Mouse (Mus musculus) midbrain, embryonic 15.5 days (tissue): ENCODE data around the gene Plcb1. TPM values are rescaled to one million over a fixed set of nuclear protein-coding genes. Genes with fewer than 3 reads are reported as not detected.

Experiments
- ATAC-seq: fragments of 200-750 bp; cut with Nextera tagmentation; replicated peaks from 2 replicates; pipeline ENCODE4 v1.8.0; 2017; ENCODE audit warnings: moderate TSS enrichment
- H3K27ac ChIP-seq: fragments of 300-500 bp; sonication (generic); 2 replicates; pipeline ENCODE4 v1.5.1; 2015; ENCODE audit warnings: mild to moderate bottlenecking, inconsistent platforms
- H3K27me3 ChIP-seq: fragments of 300-500 bp; sonication (generic); replicated peaks from 2 replicates; pipeline ENCODE4 v1.6.1; 2015; ENCODE audit warnings: inconsistent platforms
- H3K36me3 ChIP-seq: fragments of 300-500 bp; sonication (generic); replicated peaks from 2 replicates; pipeline ENCODE4 v1.6.1; 2015; ENCODE audit warnings: inconsistent platforms
- H3K4me1 ChIP-seq: fragments of 300-500 bp; sonication (generic); 2 replicates; pipeline ENCODE4 v1.6.1; 2015; ENCODE audit warnings: inconsistent platforms
- H3K4me2 ChIP-seq: fragments of 300-500 bp; sonication (generic); 2 replicates; pipeline ENCODE4 v1.6.1; 2015; ENCODE audit warnings: inconsistent platforms, mild to moderate bottlenecking, moderate library complexity
- H3K4me3 ChIP-seq: fragments of 300-500 bp; sonication (generic); 2 replicates; pipeline ENCODE4 v1.5.1; 2015; ENCODE audit warnings: mild to moderate bottlenecking, inconsistent platforms
- H3K9ac ChIP-seq: fragments of 300-500 bp; sonication (generic); 2 replicates; pipeline ENCODE4 v1.6.1; 2015; ENCODE audit warnings: mild to moderate bottlenecking, inconsistent platforms
- H3K9me3 ChIP-seq: fragments of 300-500 bp; sonication (generic); 2 replicates; pipeline ENCODE4 v1.6.1; 2016; ENCODE audit warnings: inconsistent platforms
- WGBS: fragments of 180-500 bp; shearing (Covaris S2); methylation state at CpG from one replicate; pipeline ENCODE4 v1.1.7; 2015; ENCODE audit warnings: mixed read lengths; 5-methylcytosine and 5-hydroxymethylcytosine counted together
- polyA plus RNA-seq: library from polyadenylated mRNA; unstranded; fragments of >200 nt; fragmentation: Nextera tagmentation; extraction: Ambion mirVana; gene quantifications from 2 replicates; pipeline ENCODE4 v1.2.1, GENCODE M21; 2015

The Plcb1 gene
- polyA plus RNA-seq, 1 experiment from 2014 or later: 38.0 TPM

GRCm38 (mm10) chr2:135202390-135202789 is 416.5 kb downstream of the Plcb1 start:
- Histone ChIP-seq H3K4me1 (no peaks in the 10 kb centered on the region), H3K9me3 (no peaks in the 10 kb centered on the region), H3K4me3 (no peak overlapping the region), H3K27me3 (no peaks in the 10 kb centered on the region), H3K9ac (no peak overlapping the region), H3K4me2 (no peak overlapping the region), H3K36me3 (no peaks in the 10 kb centered on the region), H3K27ac (no peak overlapping the region)
- WGBS: 81% methylated on average over 4 of the region's 4 CpGs
- no peak for ATAC-seq

GRCm38 (mm10) chr2:135204141-135205120 is 418.6 kb downstream of the Plcb1 start:
- H3K9me3 ChIP-seq: no peaks in the 10 kb centered on the region
- no peaks in the 10 kb centered on the region for H3K4me1 ChIP-seq
- no peak for ATAC-seq
- no peak overlapping the region for H3K27ac ChIP-seq
- no peak overlapping the region for H3K4me3 ChIP-seq
- no peaks in the 10 kb centered on the region for H3K27me3 ChIP-seq
- H3K36me3 ChIP-seq: no peaks in the 10 kb centered on the region
- 76% methylated on average over 11 of the region's 11 CpGs for WGBS
- H3K9ac ChIP-seq: no peak overlapping the region
- no peak overlapping the region for H3K4me2 ChIP-seq

GRCm38 (mm10) chr2:135208890-135209289 is 423.0 kb downstream of the Plcb1 start:
- 95% methylated on average over 1 of the region's 1 CpGs for WGBS
- Histone ChIP-seq H3K4me3 (no peak overlapping the region), H3K4me2 (no peak overlapping the region), H3K9ac (no peak overlapping the region), H3K27me3 (no peaks in the 10 kb centered on the region), H3K9me3 (no peaks in the 10 kb centered on the region), H3K4me1 (no peaks in the 10 kb centered on the region), H3K27ac (no peak overlapping the region), H3K36me3 (no peaks in the 10 kb centered on the region)
- ATAC-seq: no peak

GRCm38 (mm10) chr2:135214746-135215448 is 429.0 kb downstream of the Plcb1 start:
- Histone ChIP-seq H3K36me3 (no peaks in the 10 kb centered on the region), H3K9me3 (no peaks in the 10 kb centered on the region), H3K27ac (no peak overlapping the region), H3K27me3 (no peaks in the 10 kb centered on the region), H3K4me3 (no peak overlapping the region), H3K4me1 (no peaks in the 10 kb centered on the region), H3K9ac (no peak overlapping the region), H3K4me2 (no peak overlapping the region)
- 69% methylated on average over 4 of the region's 4 CpGs for WGBS
- ATAC-seq: no peak

- ATAC-seq: no peak
- H3K9me3 ChIP-seq: no peaks in the 10 kb centered on the region
- H3K27me3 ChIP-seq: no peaks in the 10 kb centered on the region
- H3K4me1 ChIP-seq: no peaks in the 10 kb centered on the region
- H3K4me3 ChIP-seq: no peak overlapping the region
- no peaks in the 10 kb centered on the region for H3K36me3 ChIP-seq
- 76% methylated on average over 3 of the region's 3 CpGs for WGBS
- H3K9ac ChIP-seq: no peak overlapping the region
- H3K4me2 ChIP-seq: no peak overlapping the region
- H3K27ac ChIP-seq: no peak overlapping the region
Measured at GRCm38 (mm10) chr2:135219406-135219805, 433.5 kb downstream of the Plcb1 start.

- H3K4me3 ChIP-seq: no peak overlapping the region
- no peak overlapping the region for H3K9ac ChIP-seq
- no peak overlapping the region for H3K4me2 ChIP-seq
- no peaks in the 10 kb centered on the region for H3K27me3 ChIP-seq
- WGBS: 56% methylated on average over 3 of the region's 3 CpGs
- no peaks in the 10 kb centered on the region for H3K4me1 ChIP-seq
- H3K27ac ChIP-seq: no peak overlapping the region
- no peaks in the 10 kb centered on the region for H3K36me3 ChIP-seq
- H3K9me3 ChIP-seq: no peaks in the 10 kb centered on the region
- no peak for ATAC-seq
Measured at GRCm38 (mm10) chr2:135225604-135226025, 439.7 kb downstream of the Plcb1 start.

GRCm38 (mm10) chr2:135230262-135230661 is 444.4 kb downstream of the Plcb1 start:
- no peak for ATAC-seq
- H3K4me2 ChIP-seq: no peak overlapping the region
- H3K4me3 ChIP-seq: no peak overlapping the region
- no peaks in the 10 kb centered on the region for H3K9me3 ChIP-seq
- H3K9ac ChIP-seq: no peak overlapping the region
- no peaks in the 10 kb centered on the region for H3K4me1 ChIP-seq
- H3K36me3 ChIP-seq: no peaks in the 10 kb centered on the region
- 90% methylated on average over 3 of the region's 3 CpGs for WGBS
- no peak overlapping the region for H3K27ac ChIP-seq
- no peaks in the 10 kb centered on the region for H3K27me3 ChIP-seq

- WGBS: 92% methylated on average over 1 of the region's 1 CpGs
- no peaks in the 10 kb centered on the region for H3K36me3 ChIP-seq
- no peaks in the 10 kb centered on the region for H3K9me3 ChIP-seq
- H3K27ac ChIP-seq: no peak overlapping the region
- H3K9ac ChIP-seq: no peak overlapping the region
- ATAC-seq: no peak
- H3K4me1 ChIP-seq: no peaks in the 10 kb centered on the region
- no peak overlapping the region for H3K4me3 ChIP-seq
- H3K27me3 ChIP-seq: no peaks in the 10 kb centered on the region
- H3K4me2 ChIP-seq: no peak overlapping the region
Measured at GRCm38 (mm10) chr2:135242662-135243316, 456.9 kb downstream of the Plcb1 start.

- Histone ChIP-seq H3K4me2 (no peak overlapping the region), H3K4me3 (no peak overlapping the region), H3K9ac (no peak overlapping the region), H3K9me3 (no peaks in the 10 kb centered on the region), H3K27ac (no peak overlapping the region), H3K4me1 (no peaks in the 10 kb centered on the region), H3K36me3 (no peaks in the 10 kb centered on the region), H3K27me3 (no peaks in the 10 kb centered on the region)
- no peak for ATAC-seq
- WGBS: 73% methylated on average over 4 of the region's 4 CpGs
Measured at GRCm38 (mm10) chr2:135243764-135244163, 457.9 kb downstream of the Plcb1 start.

- Histone ChIP-seq H3K4me2 (no peak overlapping the region), H3K9ac (no peak overlapping the region), H3K27me3 (no peaks in the 10 kb centered on the region), H3K36me3 (no peaks in the 10 kb centered on the region), H3K4me3 (no peak overlapping the region), H3K4me1 (no peaks in the 10 kb centered on the region), H3K9me3 (no peaks in the 10 kb centered on the region), H3K27ac (no peak overlapping the region)
- no peak for ATAC-seq
- 96% methylated on average over 2 of the region's 2 CpGs for WGBS
Measured at GRCm38 (mm10) chr2:135249925-135250324, 464.1 kb downstream of the Plcb1 start.

- no peak for ATAC-seq
Measured at GRCm38 (mm10) chr2:135251821-135252315, 466.0 kb downstream of the Plcb1 start.

GRCm38 (mm10) chr2:135259136-135259535 is 473.3 kb downstream of the Plcb1 start:
- Histone ChIP-seq H3K9me3 (no peaks in the 10 kb centered on the region), H3K27ac (no peak overlapping the region), H3K4me3 (no peak overlapping the region), H3K4me1 (no peaks in the 10 kb centered on the region), H3K36me3 (no peaks in the 10 kb centered on the region), H3K27me3 (no peaks in the 10 kb centered on the region), H3K4me2 (no peak overlapping the region), H3K9ac (no peak overlapping the region)
- ATAC-seq: no peak
- WGBS: 53% methylated on average over 3 of the region's 3 CpGs

More at GRCm38 (mm10) chr2:135251821-135252315, 466.0 kb downstream of the Plcb1 start:
- Histone ChIP-seq H3K27me3 (no peaks in the 10 kb centered on the region), H3K4me1 (no peaks in the 10 kb centered on the region), H3K9ac (no peak overlapping the region), H3K9me3 (no peaks in the 10 kb centered on the region), H3K4me3 (no peak overlapping the region), H3K27ac (no peak overlapping the region), H3K4me2 (no peak overlapping the region), H3K36me3 (no peaks in the 10 kb centered on the region)
- 97% methylated on average over 3 of the region's 3 CpGs for WGBS
